Mouse (Mus musculus): Measurements from ENCODE around the gene Mcat. TPM values are rescaled to one million over a fixed set of nuclear protein-coding genes. Genes with fewer than 3 reads are reported as not detected.

Gene Mcat
- polyA plus RNA-seq, 1 experiment from 2014 or later: 35.6 TPM

GRCm38 (mm10) chr15:83541647-83542287 lies 21.8 kb downstream of the Mcat start:
- no peak overlapping the region for H3K9ac ChIP-seq (replicated peaks; ENCODE audit: low read depth, low read length)
- no peak for ATAC-seq (ENCODE audit: insufficient number of reproducible peaks, insufficient read depth, low FRiP score, low read depth)
- H3K27ac ChIP-seq (ENCODE audit: low read length): no peak overlapping the region
- no peaks in the 10 kb centered on the region for H3K9me3 ChIP-seq (ENCODE audit: control insufficient read depth, low read depth, low read length)
- 76% methylated on average over 9 of the region's 9 CpGs for WGBS
- no peak overlapping the region for H3K4me2 ChIP-seq (replicated peaks; ENCODE audit: low read depth, low read length)
- peaks cover 13% of the 10 kb centered on the region; the same call in 1 of the 2 replicates for H3K36me3 ChIP-seq (ENCODE audit: control insufficient read depth, insufficient read depth, low read length)
- no peaks in the 10 kb centered on the region for H3K27me3 ChIP-seq (ENCODE audit: control insufficient read depth, insufficient read depth, low read length)
- no peak overlapping the region for H3K4me3 ChIP-seq (ENCODE audit: low read depth, low read length)
- H3K4me1 ChIP-seq (ENCODE audit: control insufficient read depth, insufficient read depth, low read length): no peaks in the 10 kb centered on the region

GRCm38 (mm10) chr15:83539905-83540304 lies 23.7 kb downstream of the Mcat start:
- H3K27ac ChIP-seq (ENCODE audit: low read length): no peak overlapping the region
- H3K4me1 ChIP-seq (ENCODE audit: control insufficient read depth, insufficient read depth, low read length): no peaks in the 10 kb centered on the region
- no peak overlapping the region for H3K4me3 ChIP-seq (ENCODE audit: low read depth, low read length)
- H3K9me3 ChIP-seq (ENCODE audit: control insufficient read depth, low read depth, low read length): no peaks in the 10 kb centered on the region
- H3K4me2 ChIP-seq (replicated peaks; ENCODE audit: low read depth, low read length): no peak overlapping the region
- WGBS: 54% methylated on average over 4 of the region's 4 CpGs
- no peaks in the 10 kb centered on the region; the same call in 1 of the 2 replicates for H3K36me3 ChIP-seq (ENCODE audit: control insufficient read depth, insufficient read depth, low read length)
- no peak overlapping the region for H3K9ac ChIP-seq (replicated peaks; ENCODE audit: low read depth, low read length)
- no peaks in the 10 kb centered on the region for H3K27me3 ChIP-seq (ENCODE audit: control insufficient read depth, insufficient read depth, low read length)
- no peak for ATAC-seq (ENCODE audit: insufficient number of reproducible peaks, insufficient read depth, low FRiP score, low read depth)

- no peaks in the 10 kb centered on the region for H3K4me1 ChIP-seq (ENCODE audit: control insufficient read depth, insufficient read depth, low read length)
- 99% methylated on average over 2 of the region's 2 CpGs for WGBS
- no peak for ATAC-seq (ENCODE audit: insufficient number of reproducible peaks, insufficient read depth, low FRiP score, low read depth)
- no peak overlapping the region for H3K9ac ChIP-seq (replicated peaks; ENCODE audit: low read depth, low read length)
- H3K27ac ChIP-seq (ENCODE audit: low read length): no peak overlapping the region
- no peaks in the 10 kb centered on the region for H3K9me3 ChIP-seq (ENCODE audit: control insufficient read depth, low read depth, low read length)
- no peaks in the 10 kb centered on the region for H3K27me3 ChIP-seq (ENCODE audit: control insufficient read depth, insufficient read depth, low read length)
- no peak overlapping the region for H3K4me2 ChIP-seq (replicated peaks; ENCODE audit: low read depth, low read length)
- no peak overlapping the region for H3K4me3 ChIP-seq (ENCODE audit: low read depth, low read length)
- H3K36me3 ChIP-seq (ENCODE audit: control insufficient read depth, insufficient read depth, low read length): no peaks in the 10 kb centered on the region
Observed at GRCm38 (mm10) chr15:83538855-83539254, 24.7 kb downstream of the Mcat start.

- Histone ChIP-seq H3K4me1 (ENCODE audit: control insufficient read depth, insufficient read depth, low read length) (no peaks in the 10 kb centered on the region), H3K27me3 (ENCODE audit: control insufficient read depth, insufficient read depth, low read length) (no peaks in the 10 kb centered on the region), H3K9ac (replicated peaks; ENCODE audit: low read depth, low read length) (no peak overlapping the region), H3K9me3 (ENCODE audit: control insufficient read depth, low read depth, low read length) (no peaks in the 10 kb centered on the region), H3K36me3 (ENCODE audit: control insufficient read depth, insufficient read depth, low read length) (no peaks in the 10 kb centered on the region), H3K4me2 (replicated peaks; ENCODE audit: low read depth, low read length) (no peak overlapping the region), H3K27ac (ENCODE audit: low read length) (no peak overlapping the region), H3K4me3 (ENCODE audit: low read depth, low read length) (no peak overlapping the region)
- WGBS: 80% methylated on average over 6 of the region's 6 CpGs
- no peak for ATAC-seq (ENCODE audit: insufficient number of reproducible peaks, insufficient read depth, low FRiP score, low read depth)
Observed at GRCm38 (mm10) chr15:83535890-83536231, 27.7 kb downstream of the Mcat start.

- Histone ChIP-seq H3K9me3 (ENCODE audit: control insufficient read depth, low read depth, low read length) (no peaks in the 10 kb centered on the region), H3K9ac (replicated peaks; ENCODE audit: low read depth, low read length) (no peak overlapping the region; the same call in 1 of the 2 replicates), H3K27me3 (ENCODE audit: control insufficient read depth, insufficient read depth, low read length) (no peaks in the 10 kb centered on the region), H3K27ac (ENCODE audit: low read length) (no peak overlapping the region; the same call in 1 of the 2 replicates), H3K4me2 (replicated peaks; ENCODE audit: low read depth, low read length) (no peak overlapping the region), H3K4me3 (ENCODE audit: low read depth, low read length) (no peak overlapping the region), H3K4me1 (ENCODE audit: control insufficient read depth, insufficient read depth, low read length) (no peaks in the 10 kb centered on the region), H3K36me3 (ENCODE audit: control insufficient read depth, insufficient read depth, low read length) (no peaks in the 10 kb centered on the region)
- ATAC-seq (ENCODE audit: insufficient number of reproducible peaks, insufficient read depth, low FRiP score, low read depth): peak; percentile 74; the same call in 1 of the 2 replicates
- WGBS: 59% methylated on average over 17 of the region's 17 CpGs
Observed at GRCm38 (mm10) chr15:83534960-83535889, 28.4 kb downstream of the Mcat start.

GRCm38 (mm10) chr15:83532606-83533005 lies 31.0 kb downstream of the Mcat start:
- Histone ChIP-seq H3K36me3 (ENCODE audit: control insufficient read depth, insufficient read depth, low read length) (no peaks in the 10 kb centered on the region), H3K9me3 (ENCODE audit: control insufficient read depth, low read depth, low read length) (no peaks in the 10 kb centered on the region)
- 67% methylated on average over 7 of the region's 7 CpGs for WGBS

GRCm38 (mm10) chr15:83531961-83532469 lies 31.6 kb downstream of the Mcat start:
- Histone ChIP-seq H3K36me3 (ENCODE audit: control insufficient read depth, insufficient read depth, low read length) (no peaks in the 10 kb centered on the region), H3K27ac (ENCODE audit: low read length) (no peak overlapping the region), H3K4me1 (ENCODE audit: control insufficient read depth, insufficient read depth, low read length) (no peaks in the 10 kb centered on the region), H3K9ac (replicated peaks; ENCODE audit: low read depth, low read length) (no peak overlapping the region), H3K4me3 (ENCODE audit: low read depth, low read length) (no peak overlapping the region), H3K4me2 (replicated peaks; ENCODE audit: low read depth, low read length) (no peak overlapping the region), H3K9me3 (ENCODE audit: control insufficient read depth, low read depth, low read length) (no peaks in the 10 kb centered on the region), H3K27me3 (ENCODE audit: control insufficient read depth, insufficient read depth, low read length) (peaks cover 8% of the 10 kb centered on the region; the same call in 1 of the 2 replicates)
- 83% methylated on average over 5 of the region's 5 CpGs for WGBS
- ATAC-seq (ENCODE audit: insufficient number of reproducible peaks, insufficient read depth, low FRiP score, low read depth): no peak

More at GRCm38 (mm10) chr15:83532606-83533005, 31.0 kb downstream of the Mcat start:
- no peak overlapping the region for H3K9ac ChIP-seq (replicated peaks; ENCODE audit: low read depth, low read length)
- ATAC-seq (ENCODE audit: insufficient number of reproducible peaks, insufficient read depth, low FRiP score, low read depth): no peak
- H3K4me1 ChIP-seq (ENCODE audit: control insufficient read depth, insufficient read depth, low read length): no peaks in the 10 kb centered on the region
- no peak overlapping the region for H3K4me3 ChIP-seq (ENCODE audit: low read depth, low read length)
- no peak overlapping the region for H3K4me2 ChIP-seq (replicated peaks; ENCODE audit: low read depth, low read length)
- H3K27ac ChIP-seq (ENCODE audit: low read length): no peak overlapping the region
- H3K27me3 ChIP-seq (ENCODE audit: control insufficient read depth, insufficient read depth, low read length): peaks cover 4% of the 10 kb centered on the region; the same call in 1 of the 2 replicates

GRCm38 (mm10) chr15:83530688-83531087 lies 32.9 kb downstream of the Mcat start:
- no peaks in the 10 kb centered on the region for H3K36me3 ChIP-seq (ENCODE audit: control insufficient read depth, insufficient read depth, low read length)
- no peak for ATAC-seq (ENCODE audit: insufficient number of reproducible peaks, insufficient read depth, low FRiP score, low read depth)
- no peak overlapping the region for H3K4me2 ChIP-seq (replicated peaks; ENCODE audit: low read depth, low read length)
- 59% methylated on average over 6 of the region's 6 CpGs for WGBS
- H3K4me1 ChIP-seq (ENCODE audit: control insufficient read depth, insufficient read depth, low read length): peaks cover 2% of the 10 kb centered on the region; the same call in 1 of the 2 replicates
- H3K4me3 ChIP-seq (ENCODE audit: low read depth, low read length): no peak overlapping the region
- peaks cover 20% of the 10 kb centered on the region for H3K27me3 ChIP-seq (ENCODE audit: control insufficient read depth, insufficient read depth, low read length)
- no peak overlapping the region; the same call in 1 of the 2 replicates for H3K9ac ChIP-seq (replicated peaks; ENCODE audit: low read depth, low read length)
- H3K9me3 ChIP-seq (ENCODE audit: control insufficient read depth, low read depth, low read length): no peaks in the 10 kb centered on the region
- H3K27ac ChIP-seq (ENCODE audit: low read length): peak overlapping the region; percentile 52; the same call in 1 of the 2 replicates

All from stomach, embryonic 14.5 days (tissue).